Mouse (Mus musculus) CH12.LX (cell line): ENCODE data around the gene Opcml. TPM values are rescaled to one million over a fixed set of nuclear protein-coding genes. Genes with fewer than 3 reads are reported as not detected.

Experiments used
- DNase-seq: peaks from one replicate; pipeline ENCODE4 v3.0.0-alpha.2; 2013; ENCODE audit errors: extremely low read depth
- H3K27ac ChIP-seq: 2 replicates; pipeline ENCODE4 v1.5.1; 2012; ENCODE audit warnings: low read depth, mild to moderate bottlenecking, control low read depth, moderate library complexity; ENCODE audit not compliant: insufficient read depth
- H3K27me3 ChIP-seq: replicated peaks from 2 replicates; pipeline ENCODE3; 2012; ENCODE audit warnings: inconsistent platforms
- H3K36me3 ChIP-seq, 2 experiments: replicated peaks in 1 of 2; 2 replicates each; pipeline versions ENCODE3 to v1.6.1; 2012; ENCODE audit warnings: inconsistent platforms in 1 of 2, low read length in 1 of 2, mild to moderate bottlenecking in 1 of 2, mixed read lengths in 1 of 2, moderate library complexity in 1 of 2; ENCODE audit not compliant: control insufficient read depth in 1 of 2, insufficient read depth in 1 of 2
- H3K4me1 ChIP-seq, 2 experiments: 2 replicates each; pipeline ENCODE4 v1.6.1; 2012; ENCODE audit warnings: inconsistent platforms in 1 of 2, moderate library complexity in 1 of 2; ENCODE audit not compliant: insufficient read depth in 2 of 2, control insufficient read depth in 1 of 2
- H3K4me2 ChIP-seq: 2 replicates; pipeline ENCODE4 v1.6.1; 2012; ENCODE audit warnings: low read depth, mild to moderate bottlenecking, control low read depth; ENCODE audit not compliant: poor library complexity, insufficient read depth, severe bottlenecking
- H3K4me3 ChIP-seq, 3 experiments: fragments of 150-350 bp in 1 of 3; sonication (generic) in 1 of 3; replicated peaks in 1 of 3; 2 replicates each; pipeline versions ENCODE3 to v1.5.1; 2011 to 2012; ENCODE audit warnings: low read depth in 2 of 3, low read length in 2 of 3, mild to moderate bottlenecking in 2 of 3, moderate library complexity in 2 of 3, control low read depth in 1 of 3, improper control_type of control experiment in 1 of 3, inconsistent platforms in 1 of 3, mixed read lengths in 1 of 3; ENCODE audit not compliant: poor library complexity in 1 of 3
- H3K79me2 ChIP-seq: replicated peaks from 2 replicates; pipeline ENCODE4 v1.6.1; 2012; ENCODE audit warnings: mild to moderate bottlenecking, moderate library complexity; ENCODE audit not compliant: control insufficient read depth, poor library complexity, insufficient read depth, severe bottlenecking; ENCODE audit errors: extremely low read depth
- H3K9ac ChIP-seq: 2 replicates; pipeline ENCODE4 v1.6.1; 2012; ENCODE audit warnings: low read depth, mild to moderate bottlenecking, control low read depth, moderate library complexity; ENCODE audit not compliant: insufficient read depth
- H3K9me3 ChIP-seq: replicated peaks from 2 replicates; pipeline ENCODE3; 2012; ENCODE audit warnings: low read length, inconsistent platforms, mixed read lengths
- CHD1 ChIP-seq: IDR thresholded peaks from 2 replicates; pipeline ENCODE4 v1.6.1; 2012; ENCODE audit warnings: low read depth, low read length, improper control_type of control experiment, inconsistent platforms
- E2F4 ChIP-seq: IDR thresholded peaks from 2 replicates; pipeline ENCODE4 v1.6.1; 2011; ENCODE audit warnings: low read depth, low read length, improper control_type of control experiment; ENCODE audit not compliant: insufficient replicate concordance
- ELF1 ChIP-seq: IDR thresholded peaks from 2 replicates; pipeline ENCODE4 v1.6.1; 2014; ENCODE audit warnings: low read depth, mild to moderate bottlenecking, inconsistent platforms, low read length, improper control_type of control experiment
- ETS1 ChIP-seq: conservative IDR thresholded peaks from 2 replicates; pipeline ENCODE4 v1.6.1; 2012; ENCODE audit warnings: low read depth, mild to moderate bottlenecking, inconsistent platforms, low read length, improper control_type of control experiment, moderate library complexity
- JUND ChIP-seq: conservative IDR thresholded peaks from 2 replicates; pipeline ENCODE4 v1.6.1; 2011; ENCODE audit warnings: low read depth, low read length, improper control_type of control experiment
- KAT2A ChIP-seq: IDR thresholded peaks from 2 replicates; pipeline ENCODE4 v1.6.1; 2012; ENCODE audit warnings: low read length, improper control_type of control experiment, inconsistent platforms; ENCODE audit not compliant: insufficient replicate concordance
- MAFK ChIP-seq: IDR thresholded peaks from 2 replicates; pipeline ENCODE4 v1.6.1; 2011; ENCODE audit warnings: low read length, improper control_type of control experiment; ENCODE audit not compliant: insufficient replicate concordance
- MEF2A ChIP-seq: IDR thresholded peaks from 2 replicates; pipeline ENCODE4 v1.6.1; 2014; ENCODE audit warnings: low read depth, mild to moderate bottlenecking, inconsistent platforms, low read length, improper control_type of control experiment, borderline replicate concordance
- NRF1 ChIP-seq: IDR thresholded peaks from 2 replicates; pipeline ENCODE4 v1.6.1; 2014; ENCODE audit warnings: low read depth, mild to moderate bottlenecking, inconsistent platforms, low read length, improper control_type of control experiment, moderate library complexity
- RAD21 ChIP-seq: IDR thresholded peaks from 2 replicates; pipeline ENCODE4 v1.6.1; 2011; ENCODE audit warnings: low read depth, mild to moderate bottlenecking, low read length, improper control_type of control experiment, moderate library complexity
- RCOR1 ChIP-seq: conservative IDR thresholded peaks from 2 replicates; pipeline ENCODE4 v1.6.1; 2012; ENCODE audit warnings: low read depth, mild to moderate bottlenecking, inconsistent platforms, low read length, improper control_type of control experiment
- SIN3A ChIP-seq: IDR thresholded peaks from 2 replicates; pipeline ENCODE4 v1.6.1; 2012; ENCODE audit warnings: low read length, improper control_type of control experiment, inconsistent platforms
- TBP ChIP-seq: conservative IDR thresholded peaks from 2 replicates; pipeline ENCODE4 v1.6.1; 2011; ENCODE audit warnings: low read depth, low read length, improper control_type of control experiment
- TCF12 ChIP-seq: IDR thresholded peaks from 2 replicates; pipeline ENCODE4 v1.6.1; 2014; ENCODE audit warnings: low read depth, mild to moderate bottlenecking, inconsistent platforms, low read length, improper control_type of control experiment
- UBTF ChIP-seq: IDR thresholded peaks from 2 replicates; pipeline ENCODE4 v1.6.1; 2012; ENCODE audit warnings: low read depth, mild to moderate bottlenecking, inconsistent platforms, low read length, improper control_type of control experiment, moderate library complexity
- USF1 ChIP-seq: IDR thresholded peaks from 2 replicates; pipeline ENCODE4 v1.6.1; 2014; ENCODE audit warnings: low read depth, mild to moderate bottlenecking, inconsistent platforms, low read length, improper control_type of control experiment
- ZKSCAN1 ChIP-seq: IDR thresholded peaks from 2 replicates; pipeline ENCODE4 v1.6.1; 2012; ENCODE audit warnings: low read depth, inconsistent platforms, low read length, improper control_type of control experiment, borderline replicate concordance
- ZMIZ1 ChIP-seq: IDR thresholded peaks from 2 replicates; pipeline ENCODE4 v1.6.1; 2012; ENCODE audit warnings: low read depth, mild to moderate bottlenecking, inconsistent platforms, low read length, improper control_type of control experiment
- dilution Hi-C: fragments of 300-500 bp; cut with MboI; formaldehyde crosslinking; loops from 2 replicates; pipeline ENCODE4 v1.14.3; 2020; ENCODE audit warnings: low sequenced_read_pairs; ENCODE audit not compliant: extremely low pct_unique_long_range_greater_than_20kb, extremely low pct_ligation_motif_present
- in situ Hi-C: fragments of 300-500 bp; cut with MboI; formaldehyde crosslinking; loops from 3 replicates; pipeline ENCODE4 v1.14.3; 2019; ENCODE audit warnings: low sequenced_read_pairs, low pct_ligation_motif_present, low pct_unique_long_range_greater_than_20kb, mixed read lengths
- polyA plus RNA-seq: library from polyadenylated mRNA; unstranded; fragments of >175 nt; gene quantifications from 2 replicates; pipeline ENCODE4 v1.2.1, GENCODE M21; 2012; ENCODE audit warnings: low read depth; ENCODE audit not compliant: insufficient read length
- total RNA-seq, 2 experiments: library from RNA; depleted of rRNA; stranded (reverse); fragments of 300-350 nt in 1 of 2; fragments of >200 nt in 1 of 2; gene quantifications; 2 replicates each; pipeline ENCODE4 v1.2.3; 2012 to 2014

Opcml gene
- total and polyA plus RNA-seq, 3 experiments = 0.34 to 0.60 TPM; not detected in 1

- TF ChIP-seq USF1 = no peak
- no peak for TF ChIP-seq JUND
- no peak for TF ChIP-seq RCOR1
- no peak for TF ChIP-seq MAFK
- TF ChIP-seq MEF2A = no peak
- no peak for TF ChIP-seq UBTF
- no peak for TF ChIP-seq TCF12
- no peak for TF ChIP-seq NRF1
- H3K79me2 ChIP-seq = no peaks in the 10 kb centered on the region
- H3K27me3 ChIP-seq = no peaks in the 10 kb centered on the region
- no peaks in the 10 kb centered on the region for H3K4me1 ChIP-seq
- in situ Hi-C loops (no loop called here), dilution Hi-C loops (no loop called here)
- H3K36me3 ChIP-seq = no peaks in the 10 kb centered on the region
- H3K9me3 ChIP-seq = peaks cover 35% of the 10 kb centered on the region
- no peak overlapping the region for H3K4me2 ChIP-seq
- H3K9ac ChIP-seq = no peak overlapping the region
- no peak for DNase-seq
- no peak overlapping the region for H3K27ac ChIP-seq
- H3K4me3 ChIP-seq = no peak overlapping the region
Observed at GRCm38 (mm10) chr9:28307481-28308050, 517.0 kb downstream of the Opcml start.

- H3K4me2 ChIP-seq = no peak overlapping the region
- H3K9me3 ChIP-seq = peaks cover 10% of the 10 kb centered on the region
- TF ChIP-seq SIN3A (no peak), ZMIZ1 (no peak), ZKSCAN1 (no peak), KAT2A (no peak), UBTF (no peak), CHD1 (no peak), NRF1 (no peak), MEF2A (no peak), ELF1 (no peak), ETS1 (no peak), E2F4 (no peak), RAD21 (no peak), TBP (no peak), JUND (no peak)
- no peak for DNase-seq
- H3K36me3 ChIP-seq = no peaks in the 10 kb centered on the region
- H3K4me1 ChIP-seq = no peaks in the 10 kb centered on the region
- no peak overlapping the region for H3K4me3 ChIP-seq
- dilution Hi-C loops = no loop called here
- no peak overlapping the region for H3K9ac ChIP-seq
- H3K27me3 ChIP-seq = no peaks in the 10 kb centered on the region
- H3K79me2 ChIP-seq = no peaks in the 10 kb centered on the region
- in situ Hi-C loops = no loop called here
- no peak overlapping the region for H3K27ac ChIP-seq
Observed at GRCm38 (mm10) chr9:28317881-28318280, 527.3 kb downstream of the Opcml start.
